Comparison of ENCODE assay signal across 11 mouse cellular contexts in genomic region chr7:123200722-123201121, GRCm38 (mm10). TPM values are rescaled to one million over a fixed set of nuclear protein-coding genes. Genes with fewer than 3 reads are reported as not detected.
"Had no signal": no experiment of that assay in that cellular context is flagged by ENCODE, and none has a peak within 500 bp of the region (broad histone marks: within the 10 kb centered on the region; RNA-seq: fewer than 3 reads in every experiment).

No protein-coding gene starts in this region.

- DNase-seq: kidney, postnatal 25 days; layer of hippocampus, postnatal 36 days; left cerebral cortex, postnatal 4 days; liver, postnatal 0 days; lung, embryonic 14.5 days; midbrain, embryonic 14.5 days; right cerebral cortex, adult 18-20 months; right cerebral cortex, postnatal 25 days; spleen, adult 18-20 months; thymus, postnatal 25 days had no signal

- ATAC-seq: liver, postnatal 0 days had no signal

RNA-seq across cellular contexts. Expression of gene Slc5a11, which starts 13.9 kb away (rescaled TPM):
- total RNA-seq: left cerebral cortex, postnatal 4 days; megakaryocyte-erythroid progenitor cell, adult 5-6 weeks had no signal
